Mouse (Mus musculus) stomach, postnatal 0 days (tissue): ENCODE results near the gene Rpap3.

Experiments
- CTCF ChIP-seq: IDR thresholded peaks from 2 replicates; pipeline ENCODE4 v1.5.1; 2016; ENCODE audit warnings: antibody characterized with exemption, low read depth, mild to moderate bottlenecking, moderate library complexity
- EP300 ChIP-seq: optimal IDR thresholded peaks from 2 replicates; pipeline ENCODE3; 2016; ENCODE audit warnings: antibody characterized with exemption

DNA sequence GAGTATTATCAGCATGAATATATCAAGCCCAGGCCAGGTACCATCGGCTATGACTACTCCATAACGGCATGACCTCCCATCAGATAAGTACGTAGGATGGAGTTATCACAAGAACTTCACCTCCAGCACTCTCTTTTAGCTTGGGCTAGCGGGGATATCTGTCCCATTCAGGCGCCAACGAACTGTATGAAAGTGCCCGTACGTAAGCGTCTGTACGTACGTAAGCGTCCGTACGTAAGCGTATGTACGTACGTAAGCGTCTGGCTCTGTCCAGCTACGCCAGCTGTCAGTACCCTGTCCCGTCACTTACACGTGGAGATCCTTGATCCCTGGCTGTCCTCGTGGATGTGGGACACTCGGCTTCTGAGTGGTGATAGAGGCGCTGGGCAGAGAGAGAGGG, 41.1 kb upstream of the Rpap3 start:
- TF ChIP-seq CTCF: no peak
- no peak for TF ChIP-seq EP300
